9 mouse cellular contexts compared by ENCODE assay signal in the genomic region with DNA sequence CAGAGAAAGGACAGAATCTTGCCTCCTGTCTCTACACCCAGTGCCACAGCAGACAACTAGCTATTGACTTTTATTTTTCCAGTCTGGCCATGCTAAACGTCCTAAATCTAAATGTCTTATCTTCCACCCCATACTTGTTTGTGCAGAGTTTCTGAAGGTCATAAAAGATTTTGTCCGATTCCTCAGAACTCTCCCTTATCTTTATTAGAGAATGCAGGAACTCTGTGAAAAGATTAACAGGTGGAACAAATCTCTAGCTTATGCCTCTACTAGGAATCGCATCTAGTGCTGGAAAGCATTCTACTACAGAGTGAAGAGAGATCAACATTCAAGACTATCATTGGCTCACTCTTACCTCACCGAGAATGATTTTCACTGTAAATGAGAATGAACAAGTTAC. TPM values are rescaled to one million over a fixed set of nuclear protein-coding genes. Genes with fewer than 3 reads are reported as not detected.
DNase-seq lines count a peak whose midpoint lies in the region; ATAC-seq and TF ChIP-seq lines count a peak whose summit lies in the region.
"Had no signal": no experiment of that assay in that cellular context is flagged by ENCODE, and none has a peak within 500 bp of the region (broad histone marks: within the 10 kb centered on the region; RNA-seq: fewer than 3 reads in every experiment).

No protein-coding gene starts in this region.

- TF ChIP-seq CTCF in G1E (IDR thresholded peaks at IDR 0.05; ENCODE audit: low read depth, low read length) = no peak

- no peak overlapping the region for H3K27ac ChIP-seq in hindbrain, embryonic 11.5 days (ENCODE audit: low read depth, low read length)
- no peak overlapping the region for H3K27ac ChIP-seq in midbrain, embryonic 10.5 days (replicated peaks)

- ATAC-seq in erythroblast, adult 5-6 weeks (replicated peaks; ENCODE audit: low FRiP score, poor library complexity, severe bottlenecking) = no peak
- ATAC-seq in G1E (ENCODE audit: extremely low read depth, insufficient number of reproducible peaks, low FRiP score, poor library complexity, severe bottlenecking) = peak; percentile 69
- ATAC-seq in hindbrain, embryonic 11.5 days (ENCODE audit: low FRiP score) = no peak

- H3K27me3 ChIP-seq in erythroblast, embryonic 14.5 days (ENCODE audit: control insufficient read depth) = peaks cover 10% of the 10 kb centered on the region
- no peaks in the 10 kb centered on the region; the same call in 1 of the 2 replicates for H3K27me3 ChIP-seq in G1E (ENCODE audit: insufficient read depth, low read length)
- H3K27me3 ChIP-seq in hindbrain, embryonic 11.5 days (ENCODE audit: control insufficient read depth, insufficient read depth, low read length) = no peaks in the 10 kb centered on the region
- H3K27me3 ChIP-seq in midbrain, embryonic 10.5 days (ENCODE audit: low read depth, poor library complexity, severe bottlenecking) = peaks cover 13% of the 10 kb centered on the region; the same call in 1 of the 2 replicates

- H3K9ac ChIP-seq in hindbrain, embryonic 11.5 days (ENCODE audit: low read depth, low read length) = peak overlapping the region; percentile 89; the same call in 1 of the 2 replicates

- H3K4me1 ChIP-seq in erythroblast, embryonic 14.5 days (ENCODE audit: control insufficient read depth) = peaks cover 44% of the 10 kb centered on the region
- H3K4me1 ChIP-seq in G1E (ENCODE audit: insufficient read depth, low read depth, low read length) = peaks cover 45% of the 10 kb centered on the region
- no peaks in the 10 kb centered on the region; the same call in 1 of the 2 replicates for H3K4me1 ChIP-seq in hindbrain, embryonic 11.5 days (replicated peaks; ENCODE audit: control insufficient read depth, insufficient read depth, low read length)
- H3K4me1 ChIP-seq in midbrain, embryonic 10.5 days = peaks cover 58% of the 10 kb centered on the region

- H3K4me3 ChIP-seq in erythroblast, embryonic 14.5 days (replicated peaks) = peak overlapping the region; percentile 99
- peak overlapping the region; percentile 91 for H3K4me3 ChIP-seq in G1E (ENCODE audit: low read depth, low read length)
- peak overlapping the region; percentile 87 for H3K4me3 ChIP-seq in hindbrain, embryonic 11.5 days (ENCODE audit: low read depth, low read length)
- peak overlapping the region; percentile 70 for H3K4me3 ChIP-seq in midbrain, embryonic 10.5 days

- peak; percentile 56 for DNase-seq in G1E (ENCODE audit: low spot score)
- DNase-seq in hindbrain, embryonic 11.5 days (ENCODE audit: low spot score) = no peak
- DNase-seq in midbrain, embryonic 10.5 days (ENCODE audit: low spot score) = no peak
- no peak for DNase-seq in ovary, postnatal 36 days (ENCODE audit: low spot score)
- DNase-seq in cerebellum, postnatal 25 days = no peak
- DNase-seq in gastrocnemius, postnatal 4 days (ENCODE audit: low spot score in 2 of 2) = no peak
- DNase-seq: right cerebral cortex, postnatal 25 days had no signal

- 77% methylated on average over 4 of the region's 4 CpGs for WGBS in hindbrain, embryonic 11.5 days
- 77% methylated on average over 4 of the region's 4 CpGs for WGBS in midbrain, embryonic 10.5 days

- H3K36me3 ChIP-seq in erythroblast, embryonic 14.5 days (ENCODE audit: control insufficient read depth) = peaks cover 14% of the 10 kb centered on the region
- H3K36me3 ChIP-seq in G1E (replicated peaks) = peaks cover 4% of the 10 kb centered on the region
- no peaks in the 10 kb centered on the region for H3K36me3 ChIP-seq in hindbrain, embryonic 11.5 days (ENCODE audit: control insufficient read depth, insufficient read depth, low read length)
- no peaks in the 10 kb centered on the region for H3K36me3 ChIP-seq in midbrain, embryonic 10.5 days

- H3K4me2 ChIP-seq in hindbrain, embryonic 11.5 days (replicated peaks; ENCODE audit: low read depth, low read length) = peak overlapping the region; percentile 80; the same call in 1 of the 2 replicates

- no peaks in the 10 kb centered on the region for H3K9me3 ChIP-seq in erythroblast, embryonic 14.5 days (ENCODE audit: control insufficient read depth, low read length)
- H3K9me3 ChIP-seq in G1E (replicated peaks) = no peaks in the 10 kb centered on the region
- no peaks in the 10 kb centered on the region for H3K9me3 ChIP-seq in hindbrain, embryonic 11.5 days (ENCODE audit: control insufficient read depth, low read length)
- H3K9me3 ChIP-seq in midbrain, embryonic 10.5 days (replicated peaks) = no peaks in the 10 kb centered on the region

RNA-seq across cellular contexts. Expression of gene Jak2, which starts 1.7 kb away (rescaled TPM):
- polyA plus RNA-seq in erythroblast, embryonic 14.5 days (2012) = 0.50 and 0.67 TPM in 2 replicates
- total RNA-seq in erythroblast, adult 5-6 weeks (2015; ENCODE audit: low replicate concordance) = 37.7 and 41.6 TPM in 2 replicates
- 49.8 and 64.0 TPM in 2 replicates for total RNA-seq in erythroblast, adult 5-6 weeks (2017; ENCODE audit: low replicate concordance)
- total RNA-seq in G1E (2014; fragmentation: Nextera tagmentation) (150 and 170 TPM in 2 replicates), G1E (2017) (107 and 132 TPM in 2 replicates)
- 7.3 and 9.4 TPM in 2 replicates for polyA plus RNA-seq in G1E (2012)
- polyA plus RNA-seq in hindbrain, embryonic 11.5 days (2014; fragmentation: Nextera tagmentation; extraction: Ambion mirVana) = 12.4 and 15.0 TPM in 2 replicates
- 5.9 and 7.7 TPM in 2 replicates for polyA plus RNA-seq in midbrain, embryonic 10.5 days (2016; fragmentation: Nextera tagmentation; extraction: Ambion mirVana)
- 10 to 100 TPM; 16.2 to 18.4 TPM for total RNA-seq in gastrocnemius, postnatal 4 days (2021)
